Mouse (Mus musculus): ENCODE data around the gene Stim2. TPM values are rescaled to one million over a fixed set of nuclear protein-coding genes. Genes with fewer than 3 reads are reported as not detected.

The Stim2 gene
- polyA plus RNA-seq (2017; shearing (Covaris generic)): 11.4 TPM

DNA sequence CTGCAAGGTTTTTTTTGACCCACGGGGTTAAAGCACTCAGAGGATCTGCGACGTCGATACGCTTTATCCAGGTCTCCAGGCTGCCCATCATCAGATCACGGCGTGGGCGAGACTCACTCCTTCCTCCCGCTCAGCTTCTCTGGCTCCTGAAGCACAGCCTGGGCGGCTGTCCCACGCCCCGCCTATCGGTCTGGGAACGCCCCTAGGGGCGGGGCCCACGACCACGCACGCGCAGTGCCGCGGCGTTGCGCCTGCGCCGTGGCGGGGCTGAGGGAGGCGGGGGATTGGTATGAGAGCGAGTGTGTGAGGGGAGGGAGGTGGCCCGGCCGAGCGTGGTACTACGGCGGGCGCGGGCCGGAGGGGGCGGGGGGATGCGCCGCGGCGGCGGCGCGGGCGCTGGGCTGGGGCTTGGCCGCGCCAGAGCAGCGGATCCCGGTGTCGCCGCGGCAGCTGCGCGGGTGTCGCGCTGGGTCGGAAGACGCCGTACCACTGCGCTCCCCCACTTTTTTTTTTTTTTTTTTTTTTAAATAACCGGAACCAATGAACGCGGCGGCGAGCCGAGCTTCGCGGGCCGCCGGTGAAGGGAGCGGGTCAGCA, at the start of gene Stim2:
Gene Stim2, plus strand, starts transcription at position 354 of the 597 bp plus-strand sequence.

Other genes starting within 250 kb of the Stim2 start
- gene Tbc1d19, start 188.9 kb upstream of the Stim2 start, polyA plus RNA-seq (2017; shearing (Covaris generic)): 8.1 TPM

All from CD4-positive, CD25-positive, alpha-beta regulatory T cell, adult 9 weeks (primary cell).